Comparison of ENCODE assay signal across 11 mouse cellular contexts in the genomic region with DNA sequence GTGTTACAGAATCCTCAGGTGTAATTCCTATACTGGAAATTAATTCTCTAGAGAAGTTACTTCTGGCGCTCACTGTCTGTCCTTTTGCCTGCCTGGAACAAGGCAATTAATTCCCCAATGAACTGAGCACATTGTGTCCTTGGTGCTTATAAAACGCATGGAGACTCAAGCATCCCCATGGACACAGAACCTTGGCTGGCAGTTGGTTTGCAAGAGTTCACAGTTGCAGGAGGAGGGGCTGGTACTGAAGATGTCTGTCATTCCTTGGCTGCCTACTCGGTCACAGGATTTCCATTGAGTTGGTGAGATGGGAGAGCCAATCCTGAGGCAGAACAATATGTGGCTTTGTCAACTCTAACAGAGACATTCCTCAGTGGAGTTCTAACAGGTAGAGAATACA. TPM values are rescaled to one million over a fixed set of nuclear protein-coding genes. Genes with fewer than 3 reads are reported as not detected.
DNase-seq lines count a peak whose midpoint lies in the region; ATAC-seq and TF ChIP-seq lines count a peak whose summit lies in the region.
"Had no signal": no experiment of that assay in that cellular context is flagged by ENCODE, and none has a peak within 500 bp of the region (broad histone marks: within the 10 kb centered on the region; RNA-seq: fewer than 3 reads in every experiment).

No protein-coding gene starts in this region.

- no peaks in the 10 kb centered on the region; the same call in 1 of the 2 replicates for H3K4me1 ChIP-seq in cerebellum, adult 2 months (ENCODE audit: control insufficient read depth, insufficient read depth, low read length)
- no peaks in the 10 kb centered on the region; the same call in 1 of the 2 replicates for H3K4me1 ChIP-seq in forebrain, embryonic 13.5 days

- H3K36me3 ChIP-seq in forebrain, embryonic 13.5 days (ENCODE audit: poor library complexity, severe bottlenecking) = no peaks in the 10 kb centered on the region
- H3K36me3 ChIP-seq: embryonic facial prominence, embryonic 12.5 days had no signal

- H3K4me3 ChIP-seq in cerebellum, adult 2 months (replicated peaks; ENCODE audit: insufficient read depth, low read depth, low read length) = no peak overlapping the region
- no peak overlapping the region for H3K4me3 ChIP-seq in forebrain, embryonic 13.5 days
- H3K4me3 ChIP-seq: embryonic facial prominence, embryonic 12.5 days had no signal

- H3K9me3 ChIP-seq in forebrain, embryonic 13.5 days (replicated peaks) = no peaks in the 10 kb centered on the region
- H3K9me3 ChIP-seq: embryonic facial prominence, embryonic 12.5 days had no signal

- no peak overlapping the region for H3K27ac ChIP-seq in cerebellum, adult 2 months (ENCODE audit: insufficient read depth, low read length)
- H3K27ac ChIP-seq in forebrain, embryonic 13.5 days = no peak overlapping the region
- H3K27ac ChIP-seq: embryonic facial prominence, embryonic 12.5 days had no signal

- no peak for TF ChIP-seq CTCF in cerebellum, adult 2 months (IDR thresholded peaks at IDR 0.05; ENCODE audit: borderline replicate concordance, insufficient read depth, low read depth, low read length)

- no peak for TF ChIP-seq POLR2A in cerebellum, adult 2 months (IDR thresholded peaks at IDR 0.05; ENCODE audit: borderline replicate concordance, insufficient read depth, low read length)

- H3K9ac ChIP-seq in forebrain, embryonic 13.5 days = no peak overlapping the region
- H3K9ac ChIP-seq: embryonic facial prominence, embryonic 12.5 days; lung, embryonic 14.5 days had no signal

- 37% methylated on average over 3 of the region's 3 CpGs for WGBS in cerebellum, adult 2 months
- 64% methylated on average over 3 of the region's 3 CpGs for WGBS in forebrain, embryonic 13.5 days

- peak; percentile 19 to 36 for DNase-seq in cerebellum, adult 2 months
- no peak for DNase-seq in cerebellum, postnatal 25 days
- peak; percentile 3 for DNase-seq in kidney, adult 9 months
- DNase-seq in kidney, adult 8-10 months = no peak
- peak; percentile 89 for DNase-seq in Muller cell, postnatal 12 days (ENCODE audit: inconsistent ontology term)
- DNase-seq in gastrocnemius, postnatal 14 days = peak; percentile 10
- DNase-seq in MN1 (ENCODE audit: low spot score) = no peak
- DNase-seq: thymus, postnatal 14 days had no signal

- ATAC-seq in forebrain, embryonic 13.5 days = no peak

- H3K27me3 ChIP-seq in cerebellum, adult 2 months (ENCODE audit: control insufficient read depth, insufficient read depth, low read length) = no peaks in the 10 kb centered on the region
- no peaks in the 10 kb centered on the region for H3K27me3 ChIP-seq in forebrain, embryonic 13.5 days
- H3K27me3 ChIP-seq: embryonic facial prominence, embryonic 12.5 days had no signal

- intact Hi-C loops in gastrocnemius, postnatal 14 days (cut with DNase I; ENCODE audit: low total_unique reads) = no loop called here

- no peak overlapping the region for H3K4me2 ChIP-seq in forebrain, embryonic 13.5 days
- H3K4me2 ChIP-seq: embryonic facial prominence, embryonic 12.5 days; lung, embryonic 14.5 days had no signal

RNA-seq across cellular contexts. Expression of a gene that starts 12.5 kb away (rescaled TPM):
- polyA plus RNA-seq in cerebellum, adult 2 months (2012; rRNA removed) = 31.2 and 31.8 TPM in 2 replicates
- 10 to 100 TPM; 34.9 to 46.6 TPM for total RNA-seq in gastrocnemius, postnatal 14 days (2021)
- 26.0 and 36.3 TPM in 2 replicates for polyA plus RNA-seq in forebrain, embryonic 13.5 days (2015; fragmentation: Nextera tagmentation; extraction: Ambion mirVana)

Comparison
In these comparisons a context has a peak if more than half of its experiments do, and no peak if none do; other contexts are left out.
1. DNase-seq: peak in cerebellum, adult 2 months (2 of 2), kidney, adult 9 months (single experiment), Muller cell, postnatal 12 days (single experiment) and gastrocnemius, postnatal 14 days (single experiment); none in cerebellum, postnatal 25 days (0 of 2), kidney, adult 8-10 months (0 of 2) and MN1 (single experiment).